Mouse (Mus musculus): Measurements from ENCODE around the gene Trmt13.

Gene Trmt13

DNA sequence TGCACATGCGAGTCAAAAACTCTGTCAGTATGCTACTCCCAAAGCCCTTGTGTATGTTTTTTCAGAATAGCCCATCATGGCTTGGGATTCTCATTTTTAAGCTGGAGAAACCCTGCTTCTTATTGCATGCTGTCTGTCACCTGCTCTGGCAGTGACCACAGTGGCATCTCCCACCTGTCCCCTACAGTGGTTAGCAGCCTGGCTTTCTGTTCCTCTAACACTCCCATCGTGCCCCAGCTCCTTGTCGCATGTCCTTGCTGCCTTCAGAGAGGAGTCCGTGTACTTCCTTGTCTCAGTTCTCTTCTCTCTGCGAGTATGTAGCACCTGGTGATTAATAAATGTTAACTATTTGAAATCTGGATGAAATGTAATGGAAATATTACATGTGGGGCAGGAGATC, 67.0 kb downstream of the Trmt13 start:
- DNase-seq (ENCODE audit: low read depth), result no peak

GRCm38 (mm10) chr3:116542532-116542931, 71.9 kb downstream of the Trmt13 start:
- DNase-seq (ENCODE audit: low read depth), result no peak

- DNase-seq (ENCODE audit: low read depth), result no peak
These were observed 72.3 kb downstream of the Trmt13 start for GRCm38 (mm10) chr3:116542070-116542469.

GRCm38 (mm10) chr3:116537200-116537573, 77.2 kb downstream of the Trmt13 start:
- no peak for DNase-seq (ENCODE audit: low read depth)

DNA sequence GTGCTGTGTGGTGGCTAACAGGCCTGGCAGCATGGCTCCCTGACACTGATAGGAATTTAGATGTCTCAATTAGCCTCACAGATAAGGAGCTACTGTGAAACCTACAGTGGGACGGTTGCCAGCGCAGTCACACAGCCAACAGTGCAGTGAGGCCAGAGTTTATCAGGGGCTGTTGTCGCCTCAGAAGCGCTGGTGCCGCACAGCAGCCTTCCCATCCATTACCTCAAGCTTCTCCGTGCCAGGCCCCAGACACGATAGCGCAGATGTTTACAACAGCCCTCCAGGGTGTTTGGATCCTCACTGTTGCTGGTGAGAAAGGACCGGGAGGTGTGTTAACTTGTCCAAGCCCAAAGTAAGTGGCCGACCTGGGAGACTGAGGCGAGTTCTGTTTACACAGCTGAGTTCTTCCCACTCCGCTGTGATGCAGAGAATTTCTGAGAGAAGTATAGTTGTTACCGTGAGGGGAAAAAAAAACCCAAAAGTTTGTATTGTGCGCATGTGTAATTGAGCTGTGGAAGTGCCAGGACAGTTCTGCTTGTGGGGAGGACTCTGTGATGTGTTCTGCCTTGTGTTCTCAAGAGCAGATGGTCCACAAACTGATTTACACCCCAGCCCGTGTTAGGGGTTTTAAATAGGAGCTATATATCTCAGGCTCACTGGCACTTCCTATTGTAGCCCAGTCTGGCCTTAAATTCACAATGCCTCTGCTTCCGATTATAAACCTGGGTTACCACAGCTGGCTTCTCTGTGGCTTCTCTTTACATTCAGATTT, 77.8 kb downstream of the Trmt13 start:
- DNase-seq (ENCODE audit: low read depth), result no peak

Data from fibroblast of lung, adult 2 months (primary cell).